Mouse (Mus musculus): ENCODE data around the gene Cyp2j8.
"Not testable (repeated sequence)": the region's sequence is repeated elsewhere in the genome, so short reads cannot be mapped to it uniquely, and the experiment has no call there.

Cyp2j8 gene

DNA sequence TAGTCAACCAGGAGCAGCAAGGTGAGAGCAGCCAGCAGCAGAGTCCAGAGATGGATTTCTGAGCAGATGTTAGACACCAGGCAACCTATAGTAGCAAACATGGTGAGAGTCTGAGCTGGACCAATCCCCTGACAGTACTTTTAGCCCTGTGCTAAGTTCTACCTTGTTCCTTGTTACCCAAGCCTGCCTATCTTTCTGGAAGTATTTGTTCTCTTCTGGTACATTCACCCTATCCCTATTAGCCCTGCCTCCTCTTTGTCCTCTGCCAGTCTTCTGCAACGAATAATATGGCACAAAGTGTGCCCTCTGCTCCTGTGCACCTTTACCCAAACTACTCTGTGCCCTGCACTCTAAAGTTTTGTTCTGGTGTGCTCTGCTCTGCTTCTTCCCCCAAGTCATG lies at the start of gene Cyp2j8:
TSS of gene Cyp2j8 (minus strand) at position 101 of the 400 bp plus-strand sequence.
- no peak for DNase-seq

DNA sequence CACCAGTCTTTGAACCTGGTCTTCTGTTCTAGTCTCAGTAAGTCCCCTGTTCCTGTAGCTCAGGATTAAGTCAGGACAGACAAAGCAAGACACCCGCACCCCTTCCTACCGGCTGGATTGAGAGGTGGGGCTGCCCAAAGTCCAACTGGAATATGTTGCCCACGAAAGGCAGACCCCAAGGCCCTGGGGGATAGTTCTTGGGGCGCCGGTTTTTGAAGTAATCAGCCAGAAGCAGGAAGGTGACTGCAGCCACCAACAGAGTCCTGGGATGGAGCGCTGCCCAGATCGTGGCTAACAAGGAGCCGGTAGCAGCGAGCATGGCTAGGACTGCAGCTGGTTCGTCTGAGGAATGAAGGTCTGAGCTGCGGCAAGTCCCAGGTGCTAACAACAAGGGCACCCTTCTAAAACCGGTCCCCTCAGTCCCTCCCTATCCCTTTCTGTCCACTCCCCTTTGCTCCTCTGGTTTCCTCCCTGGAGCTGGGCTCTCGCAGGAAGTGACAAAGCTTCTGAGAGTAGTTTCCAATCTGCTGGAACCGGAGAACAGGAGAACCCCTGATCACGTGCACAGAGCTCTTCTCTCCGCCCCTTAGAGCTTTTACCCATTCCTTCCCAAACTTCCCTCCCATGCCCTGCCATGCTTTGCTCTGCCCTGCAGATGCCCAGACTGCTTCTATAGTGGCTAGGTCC lies 46.1 kb upstream of the Cyp2j8 start, which contains the start of gene Cyp2j6:
TSS of gene Cyp2j6 (minus strand) at position 529 of the 687 bp plus-strand sequence.
- peak; percentile 44 to 52 for DNase-seq

DNA sequence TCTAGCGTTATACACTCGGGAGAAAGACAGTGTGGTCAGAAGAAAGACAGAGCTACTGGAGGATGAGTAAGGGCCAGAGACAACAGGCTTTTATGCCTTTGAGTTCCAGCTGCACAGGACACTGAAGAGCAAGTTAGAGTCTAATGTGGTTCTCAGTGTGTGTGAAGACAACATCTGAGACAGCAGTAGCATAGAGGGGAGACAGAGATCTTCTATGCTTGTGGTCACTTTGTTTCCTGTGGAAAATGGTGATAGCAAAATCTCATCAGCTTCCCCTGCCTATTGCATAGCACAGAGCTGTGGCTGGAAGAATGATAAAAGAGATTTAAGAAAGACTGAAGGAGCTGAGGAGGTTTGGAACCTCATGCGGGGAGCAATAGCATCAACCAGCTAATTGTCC lies 44.4 kb upstream of the Cyp2j8 start:
- DNase-seq = no peak

DNA sequence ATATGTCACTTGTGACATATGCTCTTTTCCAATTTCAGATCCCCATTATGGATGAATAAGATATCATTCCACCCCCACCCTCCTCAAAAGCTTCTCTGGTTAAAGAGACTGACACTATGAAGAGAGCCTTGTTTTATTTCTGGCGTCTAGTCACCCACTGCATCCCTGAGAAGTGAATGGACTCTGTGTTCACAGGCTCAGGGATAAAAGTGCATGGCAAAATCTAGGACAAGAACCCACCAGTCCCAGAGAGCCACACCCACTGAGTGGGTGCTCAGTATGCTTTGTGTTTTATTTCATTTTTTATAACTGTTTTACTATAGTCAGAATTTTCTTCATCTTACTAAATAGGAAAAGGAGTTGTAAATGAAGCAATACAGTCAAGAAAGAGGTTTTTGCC lies 38.8 kb upstream of the Cyp2j8 start:
- DNase-seq = no peak

DNA sequence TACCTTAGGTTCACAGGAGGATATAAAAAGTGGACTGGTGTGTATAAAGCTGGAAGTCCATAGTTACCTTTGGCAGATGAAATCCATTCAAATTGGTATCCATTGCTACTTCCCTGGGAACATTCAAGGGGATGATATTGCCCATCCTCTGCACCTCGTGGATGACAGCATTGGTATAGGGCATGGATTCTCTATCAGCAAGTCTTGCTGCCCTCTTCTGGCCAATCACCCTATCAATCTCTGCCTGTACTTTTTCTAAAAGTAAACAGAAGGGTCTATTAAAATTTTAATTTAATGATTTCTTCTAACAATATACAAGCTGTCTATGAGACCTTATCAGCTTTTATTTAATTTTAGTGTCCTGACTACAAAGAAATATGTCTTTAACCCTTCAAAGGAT lies 18.6 kb upstream of the Cyp2j8 start:
- DNase-seq = no peak

DNA sequence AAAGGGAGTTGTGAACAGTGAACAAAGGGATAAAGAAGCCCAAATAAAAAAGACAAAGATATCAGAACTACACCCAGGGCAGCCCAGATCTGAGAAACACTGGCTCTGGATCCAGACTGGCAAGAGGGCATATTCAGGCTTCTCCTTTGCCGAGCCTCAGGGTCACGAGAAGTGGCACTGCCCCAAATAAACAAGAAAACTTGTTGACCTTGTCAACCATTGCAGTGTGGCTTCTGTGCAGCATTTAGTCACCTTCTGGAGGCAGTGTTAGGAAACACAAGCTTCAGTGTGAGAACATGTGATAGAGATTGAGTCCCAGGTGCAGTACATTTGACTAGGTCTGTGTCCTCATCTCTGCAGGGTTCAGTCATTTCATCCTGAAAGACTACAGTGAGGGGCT lies 15.1 kb upstream of the Cyp2j8 start:
- DNase-seq = no peak

DNA sequence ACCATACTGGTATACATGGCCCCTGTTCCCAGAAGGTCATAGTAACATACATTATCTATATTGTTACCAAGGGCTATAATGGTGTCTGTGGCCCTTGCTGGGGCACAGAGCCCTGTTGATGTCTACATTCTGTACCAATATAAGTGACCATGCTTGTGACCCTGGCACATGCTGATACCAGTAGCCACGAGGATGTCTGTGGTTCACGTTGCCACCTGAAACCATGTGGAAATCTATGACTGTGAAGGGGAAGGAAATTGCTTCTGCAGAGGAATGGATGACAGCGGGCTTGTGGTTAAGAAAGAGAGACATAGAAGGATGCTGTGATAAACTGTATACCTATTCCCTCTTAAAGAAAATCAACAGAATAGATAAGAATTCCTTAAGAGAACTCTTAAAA lies 2.9 kb upstream of the Cyp2j8 start:
- DNase-seq = no peak

DNA sequence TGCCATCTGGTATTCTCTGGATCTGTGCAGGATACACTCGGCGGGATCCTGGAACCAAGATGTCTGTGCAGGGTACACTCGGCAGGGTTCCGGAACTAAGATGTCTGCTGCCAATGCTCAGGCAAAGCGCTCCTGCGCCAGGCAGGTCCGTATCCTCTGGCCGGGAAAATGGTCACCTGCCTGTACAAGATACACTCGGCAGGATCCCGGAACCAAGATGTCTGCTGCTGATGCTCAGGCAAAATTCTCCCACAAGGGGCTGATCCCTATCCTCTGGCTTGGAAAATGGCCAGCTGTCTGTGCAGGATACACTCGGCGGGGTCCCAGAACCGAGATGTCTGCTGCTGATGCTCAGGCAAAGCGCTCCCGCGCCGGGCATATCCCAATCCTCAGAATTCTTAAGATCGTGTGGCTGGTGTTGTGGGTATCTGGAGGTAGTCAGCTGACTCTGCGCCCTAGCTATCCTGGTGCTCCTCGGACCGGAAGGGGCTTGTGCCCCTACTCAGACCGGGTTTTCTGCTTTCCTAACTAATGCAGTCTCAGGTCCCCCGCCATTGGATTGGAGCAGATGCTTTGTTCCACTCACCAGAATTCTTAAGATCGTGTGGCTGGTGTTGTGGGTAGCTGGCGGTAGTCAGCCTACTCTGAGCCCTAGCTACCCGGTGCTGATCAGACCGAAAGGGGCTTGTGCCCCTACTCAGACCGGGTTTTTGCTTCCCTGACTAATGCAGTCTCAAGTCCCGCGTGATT lies 43.7 kb downstream of the Cyp2j8 start:
- not testable (repeated sequence) for DNase-seq
